In the genomic region with DNA sequence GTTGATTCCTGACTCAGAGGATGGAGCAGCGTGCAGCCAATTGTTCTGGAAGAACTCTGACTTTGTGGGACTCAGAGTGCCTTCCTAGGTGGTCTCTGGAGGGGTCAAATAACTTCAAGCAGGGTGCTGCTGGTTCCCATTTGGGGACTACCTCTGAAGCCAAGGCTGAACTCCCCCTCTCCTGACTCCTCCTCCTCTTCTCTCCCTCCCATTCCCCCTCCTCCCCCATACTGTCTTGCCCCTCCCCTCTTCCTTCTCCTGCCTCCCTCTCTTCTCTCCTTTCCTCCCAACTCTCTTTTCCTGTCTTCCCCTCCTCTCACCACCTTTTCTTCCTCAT, we compare ENCODE assay signal across 8 mouse cellular contexts.
DNase-seq lines count a peak whose midpoint lies in the region; ATAC-seq and TF ChIP-seq lines count a peak whose summit lies in the region.

No protein-coding gene starts in this region.

- peak overlapping the region; percentile 95 for H3K27ac ChIP-seq in lung, postnatal 0 days (ENCODE audit: low read length)
- H3K27ac ChIP-seq in limb, embryonic 14.5 days (replicated peaks; ENCODE audit: low read depth, low read length): no peak overlapping the region
- peak overlapping the region; percentile 90 for H3K27ac ChIP-seq in stomach, embryonic 16.5 days (ENCODE audit: low read length)

- ATAC-seq in lung, postnatal 0 days: no peak; the same call in 1 of the 2 replicates
- ATAC-seq in limb, embryonic 14.5 days (ENCODE audit: low FRiP score, low read depth): no peak
- peak; percentile 34 for ATAC-seq in stomach, embryonic 16.5 days (ENCODE audit: insufficient read depth, low FRiP score)

- peak; percentile 42 for DNase-seq in embryo, embryonic 10.5 days (ENCODE audit: low spot score)
- DNase-seq in embryo, embryonic 9.5 days (ENCODE audit: extremely low spot score): no peak
- DNase-seq in lung, postnatal 0 days (ENCODE audit: low spot score): no peak
- DNase-seq in lung, postnatal 25 days (ENCODE audit: low spot score): no peak
- DNase-seq in limb, embryonic 14.5 days (ENCODE audit: low spot score): no peak
- no peak for DNase-seq in urinary bladder, adult 18-20 months (ENCODE audit: low spot score in 2 of 2)
- no peak for DNase-seq in urinary bladder, postnatal 10 days (ENCODE audit: low spot score)

- no peaks in the 10 kb centered on the region for H3K36me3 ChIP-seq in lung, postnatal 0 days (ENCODE audit: insufficient read depth, low read length)
- no peaks in the 10 kb centered on the region for H3K36me3 ChIP-seq in limb, embryonic 14.5 days (ENCODE audit: control insufficient read depth, insufficient read depth, low read length)
- H3K36me3 ChIP-seq in stomach, embryonic 16.5 days (ENCODE audit: control insufficient read depth, insufficient read depth, low read length): no peaks in the 10 kb centered on the region

- H3K4me2 ChIP-seq in lung, postnatal 0 days (replicated peaks; ENCODE audit: low read depth, low read length): peak overlapping the region; percentile 62
- peak overlapping the region; percentile 63 for H3K4me2 ChIP-seq in limb, embryonic 14.5 days (replicated peaks; ENCODE audit: low read depth, low read length, severe bottlenecking)
- peak overlapping the region; percentile 85 for H3K4me2 ChIP-seq in stomach, embryonic 16.5 days (ENCODE audit: low read depth, low read length)

- TF ChIP-seq EP300 in lung, postnatal 0 days (IDR thresholded peaks at IDR 0.05): no peak

- H3K4me1 ChIP-seq in lung, postnatal 0 days (ENCODE audit: insufficient read depth, low read depth, low read length): peaks cover 9% of the 10 kb centered on the region; the same call in 1 of the 2 replicates
- peaks cover 16% of the 10 kb centered on the region for H3K4me1 ChIP-seq in limb, embryonic 14.5 days (ENCODE audit: control insufficient read depth, insufficient read depth, low read length)
- peaks cover 14% of the 10 kb centered on the region for H3K4me1 ChIP-seq in stomach, embryonic 16.5 days (ENCODE audit: control insufficient read depth, insufficient read depth, low read length)

- H3K27me3 ChIP-seq in lung, postnatal 0 days (replicated peaks; ENCODE audit: insufficient read depth, low read length): no peaks in the 10 kb centered on the region
- H3K27me3 ChIP-seq in limb, embryonic 14.5 days (ENCODE audit: control insufficient read depth, insufficient read depth, low read length): no peaks in the 10 kb centered on the region
- H3K27me3 ChIP-seq in stomach, embryonic 16.5 days (ENCODE audit: control insufficient read depth, insufficient read depth, low read length): no peaks in the 10 kb centered on the region

- H3K4me3 ChIP-seq in lung, postnatal 0 days (ENCODE audit: low read depth, low read length): peak overlapping the region; percentile 35
- no peak overlapping the region for H3K4me3 ChIP-seq in limb, embryonic 14.5 days (replicated peaks; ENCODE audit: low read length)
- H3K4me3 ChIP-seq in stomach, embryonic 16.5 days (replicated peaks; ENCODE audit: low read length): peak overlapping the region; percentile 45

- H3K9ac ChIP-seq in lung, postnatal 0 days (replicated peaks; ENCODE audit: low read depth): no peak overlapping the region
- no peak overlapping the region for H3K9ac ChIP-seq in limb, embryonic 14.5 days (ENCODE audit: low read depth, low read length, severe bottlenecking)
- H3K9ac ChIP-seq in stomach, embryonic 16.5 days (ENCODE audit: low read length): 0 out of 2 replicates have a peak overlapping the region, but pooled peaks have one; percentile 68

- no peak for TF ChIP-seq CTCF in lung, postnatal 0 days (IDR thresholded peaks at IDR 0.05)

- no peak for TF ChIP-seq POLR2A in limb, embryonic 14.5 days (IDR thresholded peaks at IDR 0.05; ENCODE audit: borderline replicate concordance, extremely low read depth, insufficient read depth, insufficient read length)

- WGBS in lung, postnatal 0 days: 0% methylated on average over 1 of the region's 1 CpGs
- 0% methylated on average over 1 of the region's 1 CpGs for WGBS in limb, embryonic 14.5 days
- WGBS in stomach, embryonic 16.5 days: 9% methylated on average over 1 of the region's 1 CpGs

- no peaks in the 10 kb centered on the region for H3K9me3 ChIP-seq in lung, postnatal 0 days (ENCODE audit: low read length)
- H3K9me3 ChIP-seq in limb, embryonic 14.5 days (ENCODE audit: control insufficient read depth, low read length): no peaks in the 10 kb centered on the region
- H3K9me3 ChIP-seq in stomach, embryonic 16.5 days (replicated peaks; ENCODE audit: control insufficient read depth, low read length): no peaks in the 10 kb centered on the region
